ENCODE assay signal across 18 mouse cellular contexts in genomic region chr2:172580536-172581265, GRCm38 (mm10). TPM values are rescaled to one million over a fixed set of nuclear protein-coding genes. Genes with fewer than 3 reads are reported as not detected.
A peak's percentile ranks its signal among the peaks of the same experiment; 100 is the strongest.
DNase-seq lines count a peak whose midpoint lies in the region; ATAC-seq and TF ChIP-seq lines count a peak whose summit lies in the region.
"Had no signal": no experiment of that assay in that cellular context is flagged by ENCODE, and none has a peak within 500 bp of the region (broad histone marks: within the 10 kb centered on the region; RNA-seq: fewer than 3 reads in every experiment).

No protein-coding gene starts in this region.

- ATAC-seq in hindbrain, postnatal 0 days = peak; percentile 65; the same call in 1 of the 2 replicates
- no peak for ATAC-seq in hindbrain, embryonic 13.5 days (ENCODE audit: low FRiP score)
- ATAC-seq: intestine, embryonic 15.5 days; Patski had no signal

- DNase-seq in adrenal gland, adult 8-10 months = peak; percentile 6
- no peak for DNase-seq in adrenal gland, postnatal 4 days (ENCODE audit: low spot score in 2 of 2)
- peak; percentile 67 for DNase-seq in hindbrain, postnatal 0 days (ENCODE audit: low spot score)
- peak; percentile 36 to 43 for DNase-seq in right cerebral cortex, postnatal 10 days (ENCODE audit: low spot score in 2 of 2)
- DNase-seq in right cerebral cortex, postnatal 25 days = no peak
- DNase-seq in spleen, postnatal 36 days (ENCODE audit: low spot score in 2 of 2) = no peak
- DNase-seq in ovary, adult 18-20 months (ENCODE audit: low spot score) = no peak
- DNase-seq: heart, adult 2 months; heart, postnatal 10 days; thymus, postnatal 25 days had no signal

- H3K36me3 ChIP-seq in hindbrain, postnatal 0 days (ENCODE audit: insufficient read depth, low read length) = no peaks in the 10 kb centered on the region
- H3K36me3 ChIP-seq in hindbrain, embryonic 13.5 days = no peaks in the 10 kb centered on the region
- H3K36me3 ChIP-seq: intestine, embryonic 15.5 days had no signal

- no peaks in the 10 kb centered on the region for H3K9me3 ChIP-seq in hindbrain, postnatal 0 days (ENCODE audit: low read length)
- no peaks in the 10 kb centered on the region for H3K9me3 ChIP-seq in hindbrain, embryonic 13.5 days
- H3K9me3 ChIP-seq: intestine, embryonic 15.5 days had no signal

- H3K27ac ChIP-seq in hindbrain, postnatal 0 days = no peak overlapping the region
- H3K27ac ChIP-seq in hindbrain, embryonic 13.5 days = no peak overlapping the region
- H3K27ac ChIP-seq: heart, adult 2 months; intestine, embryonic 15.5 days; kidney, postnatal 0 days; macrophage had no signal

- WGBS in hindbrain, postnatal 0 days = 44% methylated on average over 12 of the region's 12 CpGs
- WGBS in hindbrain, embryonic 13.5 days = 45% methylated on average over 12 of the region's 12 CpGs

- 0 out of 2 replicates have a peak, but pooled peaks cover 7% of the 10 kb centered on the region for H3K27me3 ChIP-seq in hindbrain, postnatal 0 days (ENCODE audit: insufficient read depth, low read length)
- peaks cover 64% of the 10 kb centered on the region for H3K27me3 ChIP-seq in hindbrain, embryonic 13.5 days
- H3K27me3 ChIP-seq: intestine, embryonic 15.5 days had no signal

- no peak for TF ChIP-seq CTCF in hindbrain, postnatal 0 days (IDR thresholded peaks at IDR 0.05; ENCODE audit: low read depth)

- no peak overlapping the region for H3K4me3 ChIP-seq in hindbrain, postnatal 0 days (ENCODE audit: low read length)
- H3K4me3 ChIP-seq in hindbrain, embryonic 13.5 days = no peak overlapping the region
- H3K4me3 ChIP-seq: heart, adult 2 months; intestine, embryonic 15.5 days had no signal

- no peak overlapping the region for H3K9ac ChIP-seq in hindbrain, postnatal 0 days (replicated peaks; ENCODE audit: low read length)
- no peak overlapping the region for H3K9ac ChIP-seq in hindbrain, embryonic 13.5 days
- H3K9ac ChIP-seq: intestine, embryonic 15.5 days had no signal

- H3K4me1 ChIP-seq in hindbrain, postnatal 0 days (ENCODE audit: insufficient read depth, low read length) = no peaks in the 10 kb centered on the region
- H3K4me1 ChIP-seq in hindbrain, embryonic 13.5 days (replicated peaks) = peaks cover 22% of the 10 kb centered on the region
- H3K4me1 ChIP-seq: intestine, embryonic 15.5 days had no signal

- H3K4me2 ChIP-seq in hindbrain, postnatal 0 days (ENCODE audit: low read depth, low read length) = no peak overlapping the region
- H3K4me2 ChIP-seq in hindbrain, embryonic 13.5 days = no peak overlapping the region
- H3K4me2 ChIP-seq: intestine, embryonic 15.5 days had no signal

RNA-seq across cellular contexts. Expression of gene Tfap2c, which starts 31.3 kb away (rescaled TPM):
- total RNA-seq in adrenal gland, adult 8-10 months (2022) = not detected
- under 1 TPM in 1 of 2 experiments, not detected in 1; 0.11 TPM for total RNA-seq in adrenal gland, postnatal 4 days (2021)
- total RNA-seq in hindbrain, postnatal 0 days (2014; rRNA removed) = 0.14 and 0.47 TPM in 2 replicates
- 0.31 and 0.43 TPM in 2 replicates for polyA plus RNA-seq in hindbrain, postnatal 0 days (2015; fragmentation: Nextera tagmentation; extraction: Ambion mirVana)
- polyA plus RNA-seq in hindbrain, embryonic 13.5 days (2015; fragmentation: Nextera tagmentation; extraction: Ambion mirVana) = 0.28 and 0.66 TPM in 2 replicates
- total RNA-seq: heart, adult 2 months; heart, postnatal 10 days; neutrophil, adult 5-6 weeks had no signal
- polyA plus RNA-seq: heart, adult 2 months; liver, embryonic 16.5 days; macrophage; small intestine, adult 2 months had no signal

Comparison
In these comparisons a context has a peak if more than half of its experiments do, and no peak if none do; other contexts are left out.
1. DNase-seq: peak in adrenal gland, adult 8-10 months (single experiment), hindbrain, postnatal 0 days (single experiment) and right cerebral cortex, postnatal 10 days (2 of 2); none in adrenal gland, postnatal 4 days (0 of 2), right cerebral cortex, postnatal 25 days (single experiment), spleen, postnatal 36 days (0 of 2) and ovary, adult 18-20 months (single experiment).